Mouse (Mus musculus): ENCODE results near the gene Zfp750.

GRCm38 (mm10) chr11:121552167-121552566 lies 33.0 kb upstream of the Zfp750 start:
- TF ChIP-seq CTCF (IDR thresholded peaks at IDR 0.05; ENCODE audit: extremely low read depth, insufficient read depth, low read length) (no peak), POLR2A (IDR thresholded peaks at IDR 0.05; ENCODE audit: extremely low read depth, insufficient read depth, low read length) (no peak)
